Mouse (Mus musculus) heart, embryonic 13.5 days (tissue): Measurements from ENCODE around the gene Rap1gap2. TPM values are rescaled to one million over a fixed set of nuclear protein-coding genes. Genes with fewer than 3 reads are reported as not detected.

Experiments
- ATAC-seq: fragments of 200-750 bp; cut with Nextera tagmentation; 2 replicates; pipeline ENCODE4 v1.8.0; 2017; ENCODE audit warnings: moderate TSS enrichment; ENCODE audit not compliant: insufficient number of reproducible peaks, low FRiP score, low TSS enrichment; ENCODE audit errors: extremely low read depth
- H3K27ac ChIP-seq: fragments of 300-500 bp; sonication (generic); replicated peaks from 2 replicates; pipeline ENCODE4 v1.5.1; 2015; ENCODE audit warnings: moderate library complexity, mild to moderate bottlenecking, inconsistent platforms
- H3K27me3 ChIP-seq: fragments of 300-500 bp; sonication (generic); replicated peaks from 2 replicates; pipeline ENCODE4 v1.6.1; 2015; ENCODE audit warnings: mild to moderate bottlenecking, inconsistent platforms
- H3K36me3 ChIP-seq: fragments of 300-500 bp; sonication (generic); 2 replicates; pipeline ENCODE4 v1.6.1; 2015; ENCODE audit warnings: mild to moderate bottlenecking, inconsistent platforms
- H3K4me1 ChIP-seq: fragments of 300-500 bp; sonication (generic); 2 replicates; pipeline ENCODE4 v1.6.1; 2015; ENCODE audit warnings: inconsistent platforms
- H3K4me2 ChIP-seq: fragments of 300-500 bp; sonication (generic); 2 replicates; pipeline ENCODE4 v1.6.1; 2015; ENCODE audit warnings: inconsistent platforms, mild to moderate bottlenecking, moderate library complexity
- H3K4me3 ChIP-seq: fragments of 300-500 bp; sonication (generic); 2 replicates; pipeline ENCODE4 v1.5.1; 2015; ENCODE audit warnings: moderate library complexity, mild to moderate bottlenecking, inconsistent platforms
- H3K9ac ChIP-seq: fragments of 300-500 bp; sonication (generic); 2 replicates; pipeline ENCODE4 v1.6.1; 2015; ENCODE audit warnings: inconsistent platforms, mild to moderate bottlenecking, moderate library complexity
- H3K9me3 ChIP-seq: fragments of 300-500 bp; sonication (generic); 2 replicates; pipeline ENCODE4 v1.6.1; 2016; ENCODE audit warnings: inconsistent platforms
- WGBS: fragments of 180-500 bp; shearing (Covaris S2); methylation state at CpG from one replicate; pipeline ENCODE4 v1.1.7; 2015; ENCODE audit warnings: mixed read lengths; 5-methylcytosine and 5-hydroxymethylcytosine counted together
- polyA plus RNA-seq: library from polyadenylated mRNA; unstranded; fragments of >200 nt; fragmentation: Nextera tagmentation; extraction: Ambion mirVana; gene quantifications from 2 replicates; pipeline ENCODE4 v1.2.1, GENCODE M21; 2015

Rap1gap2 gene
- polyA plus RNA-seq, 1 experiment from 2014 or later, result 3.1 TPM

- no peak overlapping the region for H3K4me3 ChIP-seq
- ATAC-seq, result no peak
- peaks cover 23% of the 10 kb centered on the region; the same call in 1 of the 2 replicates for H3K36me3 ChIP-seq
- peaks cover 8% of the 10 kb centered on the region for H3K4me1 ChIP-seq
- H3K9me3 ChIP-seq, result no peaks in the 10 kb centered on the region
- H3K9ac ChIP-seq, result no peak overlapping the region
- H3K27ac ChIP-seq, result no peak overlapping the region
- WGBS, result 71% methylated on average over 4 of the region's 4 CpGs
- no peak overlapping the region for H3K4me2 ChIP-seq
- no peaks in the 10 kb centered on the region for H3K27me3 ChIP-seq
Measured at GRCm38 (mm10) chr11:74419601-74420000, 191.1 kb downstream of the Rap1gap2 start.

GRCm38 (mm10) chr11:74415736-74416135 is 195.0 kb downstream of the Rap1gap2 start:
- no peak for ATAC-seq
- no peak overlapping the region for H3K4me3 ChIP-seq
- peaks cover 23% of the 10 kb centered on the region for H3K4me1 ChIP-seq
- H3K36me3 ChIP-seq, result peaks cover 28% of the 10 kb centered on the region; the same call in 1 of the 2 replicates
- no peaks in the 10 kb centered on the region for H3K9me3 ChIP-seq
- 79% methylated on average over 12 of the region's 12 CpGs for WGBS
- no peak overlapping the region for H3K4me2 ChIP-seq
- H3K27me3 ChIP-seq, result no peaks in the 10 kb centered on the region
- no peak overlapping the region for H3K27ac ChIP-seq
- H3K9ac ChIP-seq, result no peak overlapping the region

GRCm38 (mm10) chr11:74414112-74414511 is 196.6 kb downstream of the Rap1gap2 start:
- WGBS, result 37% methylated on average over 9 of the region's 9 CpGs
- no peaks in the 10 kb centered on the region for H3K9me3 ChIP-seq
- H3K9ac ChIP-seq, result 0 out of 2 replicates have a peak overlapping the region, but pooled peaks have one; percentile 28
- H3K36me3 ChIP-seq, result peaks cover 28% of the 10 kb centered on the region; the same call in 1 of the 2 replicates
- no peaks in the 10 kb centered on the region for H3K27me3 ChIP-seq
- H3K4me3 ChIP-seq, result no peak overlapping the region
- ATAC-seq, result no peak
- no peak overlapping the region for H3K4me2 ChIP-seq
- H3K4me1 ChIP-seq, result peaks cover 39% of the 10 kb centered on the region
- no peak overlapping the region for H3K27ac ChIP-seq

- H3K27me3 ChIP-seq, result no peaks in the 10 kb centered on the region
- H3K4me1 ChIP-seq, result peaks cover 45% of the 10 kb centered on the region
Measured at GRCm38 (mm10) chr11:74413449-74413972, 197.2 kb downstream of the Rap1gap2 start.

GRCm38 (mm10) chr11:74412462-74412861 is 198.3 kb downstream of the Rap1gap2 start:
- peaks cover 26% of the 10 kb centered on the region; the same call in 1 of the 2 replicates for H3K36me3 ChIP-seq
- no peak overlapping the region for H3K27ac ChIP-seq
- H3K9me3 ChIP-seq, result no peaks in the 10 kb centered on the region
- H3K4me1 ChIP-seq, result peaks cover 52% of the 10 kb centered on the region
- no peak for ATAC-seq
- H3K4me2 ChIP-seq, result no peak overlapping the region
- H3K27me3 ChIP-seq, result no peaks in the 10 kb centered on the region
- H3K4me3 ChIP-seq, result no peak overlapping the region
- no peak overlapping the region for H3K9ac ChIP-seq
- WGBS, result 82% methylated on average over 3 of the region's 3 CpGs

More at GRCm38 (mm10) chr11:74413449-74413972, 197.2 kb downstream of the Rap1gap2 start:
- ATAC-seq, result no peak
- WGBS, result 68% methylated on average over 3 of the region's 3 CpGs
- H3K9me3 ChIP-seq, result no peaks in the 10 kb centered on the region
- H3K4me3 ChIP-seq, result no peak overlapping the region
- no peak overlapping the region for H3K4me2 ChIP-seq
- H3K9ac ChIP-seq, result 0 out of 2 replicates have a peak overlapping the region, but pooled peaks have one; percentile 28
- no peak overlapping the region for H3K27ac ChIP-seq
- peaks cover 28% of the 10 kb centered on the region; the same call in 1 of the 2 replicates for H3K36me3 ChIP-seq

- Histone ChIP-seq H3K27me3 (no peaks in the 10 kb centered on the region), H3K9me3 (no peaks in the 10 kb centered on the region), H3K4me2 (no peak overlapping the region), H3K36me3 (peaks cover 26% of the 10 kb centered on the region; the same call in 1 of the 2 replicates), H3K4me3 (no peak overlapping the region), H3K9ac (no peak overlapping the region), H3K27ac (no peak overlapping the region), H3K4me1 (peaks cover 52% of the 10 kb centered on the region)
- no peak for ATAC-seq
- 68% methylated on average over 3 of the region's 3 CpGs for WGBS
Measured at GRCm38 (mm10) chr11:74411943-74412342, 198.8 kb downstream of the Rap1gap2 start.

- WGBS, result 35% methylated on average over 4 of the region's 4 CpGs
- H3K27ac ChIP-seq, result peak overlapping the region; percentile 87
- peak overlapping the region; percentile 35; the same call in 1 of the 2 replicates for H3K4me2 ChIP-seq
- ATAC-seq, result peak; percentile 12; the same call in 1 of the 2 replicates
- H3K9me3 ChIP-seq, result no peaks in the 10 kb centered on the region
- H3K4me1 ChIP-seq, result peaks cover 52% of the 10 kb centered on the region
- no peaks in the 10 kb centered on the region for H3K27me3 ChIP-seq
- H3K9ac ChIP-seq, result peak overlapping the region; percentile 61; the same call in 1 of the 2 replicates
- peaks cover 21% of the 10 kb centered on the region; the same call in 1 of the 2 replicates for H3K36me3 ChIP-seq
- H3K4me3 ChIP-seq, result no peak overlapping the region
Measured at GRCm38 (mm10) chr11:74409757-74410174, 200.9 kb downstream of the Rap1gap2 start.

GRCm38 (mm10) chr11:74409447-74409754 is 201.3 kb downstream of the Rap1gap2 start:
- Histone ChIP-seq H3K9me3 (no peaks in the 10 kb centered on the region), H3K4me2 (peak overlapping the region; percentile 35), H3K27me3 (no peaks in the 10 kb centered on the region), H3K9ac (peak overlapping the region; percentile 61; the same call in 1 of the 2 replicates), H3K4me1 (peaks cover 53% of the 10 kb centered on the region), H3K4me3 (no peak overlapping the region), H3K36me3 (peaks cover 20% of the 10 kb centered on the region; the same call in 1 of the 2 replicates), H3K27ac (peak overlapping the region; percentile 87)
- no peak for ATAC-seq
- 43% methylated on average over 5 of the region's 5 CpGs for WGBS

GRCm38 (mm10) chr11:74408587-74409446 is 201.9 kb downstream of the Rap1gap2 start:
- peak; percentile 65; the same call in 1 of the 2 replicates for ATAC-seq
- peak overlapping the region; percentile 87 for H3K27ac ChIP-seq
- H3K36me3 ChIP-seq, result peaks cover 14% of the 10 kb centered on the region; the same call in 1 of the 2 replicates
- no peak overlapping the region for H3K9ac ChIP-seq
- no peaks in the 10 kb centered on the region for H3K9me3 ChIP-seq
- H3K4me1 ChIP-seq, result peaks cover 52% of the 10 kb centered on the region
- 44% methylated on average over 4 of the region's 4 CpGs for WGBS
- no peak overlapping the region for H3K4me3 ChIP-seq
- H3K27me3 ChIP-seq, result no peaks in the 10 kb centered on the region
- H3K4me2 ChIP-seq, result peak overlapping the region; percentile 35

- H3K4me1 ChIP-seq, result peaks cover 38% of the 10 kb centered on the region
- no peak for ATAC-seq
- H3K27me3 ChIP-seq, result no peaks in the 10 kb centered on the region; the same call in 1 of the 2 replicates
- H3K27ac ChIP-seq, result no peak overlapping the region
- no peak overlapping the region for H3K4me2 ChIP-seq
- H3K4me3 ChIP-seq, result no peak overlapping the region
- H3K9ac ChIP-seq, result no peak overlapping the region
- H3K36me3 ChIP-seq, result 0 out of 2 replicates have a peak, but pooled peaks cover 5% of the 10 kb centered on the region
- no peaks in the 10 kb centered on the region for H3K9me3 ChIP-seq
- WGBS, result 76% methylated on average over 7 of the region's 7 CpGs
Measured at GRCm38 (mm10) chr11:74405201-74405600, 205.5 kb downstream of the Rap1gap2 start.

- 47% methylated on average over 2 of the region's 2 CpGs for WGBS
- H3K27me3 ChIP-seq, result no peaks in the 10 kb centered on the region; the same call in 1 of the 2 replicates
- no peak for ATAC-seq
- H3K9me3 ChIP-seq, result no peaks in the 10 kb centered on the region
- peaks cover 28% of the 10 kb centered on the region for H3K4me1 ChIP-seq
- 0 out of 2 replicates have a peak, but pooled peaks cover 5% of the 10 kb centered on the region for H3K36me3 ChIP-seq
- H3K4me3 ChIP-seq, result no peak overlapping the region
- no peak overlapping the region for H3K4me2 ChIP-seq
- no peak overlapping the region for H3K9ac ChIP-seq
- no peak overlapping the region for H3K27ac ChIP-seq
Measured at GRCm38 (mm10) chr11:74404216-74404615, 206.5 kb downstream of the Rap1gap2 start.
